Mouse (Mus musculus) kidney, embryonic 16.5 days (tissue): ENCODE measurements at regions not wholly inside any gene's neighbourhood (a gene's known extent, or its start where the extent isn't known, plus 50 kb on each side); places are given as distances from the start of the nearest gene placed in this dataset.
A peak's percentile ranks its signal among the peaks of the same experiment; 100 is the strongest.

Source experiments
- ATAC-seq: fragments of 200-750 bp; cut with Nextera tagmentation; 2 replicates; pipeline ENCODE4 v1.8.0; 2017; ENCODE audit warnings: moderate TSS enrichment; ENCODE audit not compliant: low FRiP score, low TSS enrichment
- H3K27ac ChIP-seq: fragments of 300-500 bp; sonication (generic); 2 replicates; pipeline ENCODE4 v1.5.1; 2014; ENCODE audit warnings: low read length
- H3K27me3 ChIP-seq: fragments of 300-500 bp; sonication (generic); 2 replicates; pipeline ENCODE4 v1.6.1; 2014; ENCODE audit warnings: low read length, control low read depth, mixed read lengths; ENCODE audit not compliant: insufficient read depth
- H3K36me3 ChIP-seq: fragments of 300-500 bp; sonication (generic); 2 replicates; pipeline ENCODE4 v1.6.1; 2014; ENCODE audit warnings: low read length, control low read depth, mixed read lengths; ENCODE audit not compliant: insufficient read depth
- H3K4me1 ChIP-seq: fragments of 300-500 bp; sonication (generic); 2 replicates; pipeline ENCODE4 v1.6.1; 2014; ENCODE audit warnings: low read length, control low read depth, mixed read lengths; ENCODE audit not compliant: insufficient read depth
- H3K4me2 ChIP-seq: fragments of 300-500 bp; sonication (generic); replicated peaks from 2 replicates; pipeline ENCODE4 v1.6.1; 2014; ENCODE audit warnings: low read depth, low read length
- H3K4me3 ChIP-seq: fragments of 300-500 bp; sonication (generic); 2 replicates; pipeline ENCODE4 v1.5.1; 2014; ENCODE audit warnings: mild to moderate bottlenecking, low read length
- H3K9ac ChIP-seq: fragments of 300-500 bp; sonication (generic); replicated peaks from 2 replicates; pipeline ENCODE4 v1.6.1; 2014; ENCODE audit warnings: low read length
- H3K9me3 ChIP-seq: fragments of 300-500 bp; sonication (generic); 2 replicates; pipeline ENCODE4 v1.6.1; 2016; ENCODE audit warnings: low read length, control low read depth
- WGBS: fragments of 180-500 bp; shearing (Covaris S2); extraction: QIAGEN DNeasy Blood & Tissue Kit; methylation state at CpG from one replicate; pipeline ENCODE4 v1.1.7; 2014; 5-methylcytosine and 5-hydroxymethylcytosine counted together

DNA sequence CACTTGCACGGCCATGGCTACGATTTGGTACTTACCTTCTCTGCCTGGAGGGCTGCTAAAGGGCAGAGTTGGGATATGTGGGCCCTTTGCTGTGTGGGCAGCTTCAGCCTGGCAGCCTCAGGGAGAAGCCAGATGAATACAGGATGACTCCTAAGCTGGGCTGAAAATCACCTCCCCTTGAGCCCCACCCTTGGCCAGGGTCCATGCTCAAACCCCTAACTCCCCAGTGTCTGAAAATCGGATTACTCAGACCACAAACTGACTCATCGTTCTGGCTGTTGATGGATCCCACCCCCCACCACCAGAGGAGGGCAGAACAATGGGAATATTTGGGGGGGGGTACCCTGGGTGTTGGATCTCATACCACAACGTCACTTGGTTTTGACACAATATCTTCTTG, 471.6 kb downstream of the Med13l start:
- Histone ChIP-seq H3K36me3 (no peaks in the 10 kb centered on the region), H3K27ac (no peak overlapping the region), H3K4me2 (no peak overlapping the region), H3K9me3 (no peaks in the 10 kb centered on the region), H3K9ac (no peak overlapping the region), H3K4me1 (no peaks in the 10 kb centered on the region), H3K4me3 (no peak overlapping the region), H3K27me3 (no peaks in the 10 kb centered on the region)
- no peak for ATAC-seq
- 86% methylated on average over 5 of the region's 5 CpGs for WGBS

DNA sequence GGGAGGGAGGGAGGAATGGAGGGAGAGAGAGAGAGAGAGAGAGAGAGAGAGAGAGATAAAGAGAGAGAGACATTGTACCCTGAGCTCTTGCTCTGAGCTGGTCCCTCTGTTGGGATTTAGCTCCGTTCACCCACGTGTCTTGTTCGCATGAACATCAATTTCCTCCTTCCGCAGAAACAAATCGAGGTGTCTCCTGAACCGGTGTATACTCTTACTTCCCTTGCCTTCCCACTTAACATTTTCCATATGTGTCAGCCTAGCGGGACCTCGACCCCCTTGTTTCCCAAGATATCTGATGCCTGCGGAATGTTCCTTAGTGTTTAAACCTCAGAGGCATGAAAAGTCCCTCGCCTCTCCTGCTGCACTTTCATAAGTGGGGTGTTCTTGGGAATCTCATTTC, 484.1 kb downstream of the Med13l start:
- Histone ChIP-seq H3K4me1 (no peaks in the 10 kb centered on the region), H3K36me3 (no peaks in the 10 kb centered on the region), H3K9me3 (no peaks in the 10 kb centered on the region), H3K9ac (no peak overlapping the region), H3K27ac (no peak overlapping the region), H3K4me2 (no peak overlapping the region), H3K4me3 (no peak overlapping the region), H3K27me3 (no peaks in the 10 kb centered on the region)
- ATAC-seq: no peak
- 59% methylated on average over 10 of the region's 10 CpGs for WGBS

GRCm38 (mm10) chr5:119047581-119047980, 487.1 kb downstream of the Med13l start:
- no peak overlapping the region for H3K4me2 ChIP-seq
- WGBS: 40% methylated on average over 4 of the region's 4 CpGs
- no peaks in the 10 kb centered on the region for H3K9me3 ChIP-seq
- H3K9ac ChIP-seq: no peak overlapping the region
- ATAC-seq: no peak
- H3K4me1 ChIP-seq: no peaks in the 10 kb centered on the region
- H3K27ac ChIP-seq: no peak overlapping the region
- no peaks in the 10 kb centered on the region for H3K36me3 ChIP-seq
- no peak overlapping the region for H3K4me3 ChIP-seq
- H3K27me3 ChIP-seq: no peaks in the 10 kb centered on the region

GRCm38 (mm10) chr5:119052354-119052996, 492.0 kb downstream of the Med13l start:
- Histone ChIP-seq H3K9me3 (no peaks in the 10 kb centered on the region), H3K4me2 (no peak overlapping the region), H3K4me3 (no peak overlapping the region), H3K4me1 (peaks cover 5% of the 10 kb centered on the region; the same call in 1 of the 2 replicates), H3K9ac (no peak overlapping the region), H3K27ac (no peak overlapping the region), H3K36me3 (no peaks in the 10 kb centered on the region), H3K27me3 (0 out of 2 replicates have a peak, but pooled peaks cover 2% of the 10 kb centered on the region)
- no peak for ATAC-seq
- 25% methylated on average over 11 of the region's 11 CpGs for WGBS

- H3K4me3 ChIP-seq: no peak overlapping the region
- no peak overlapping the region for H3K9ac ChIP-seq
- H3K4me2 ChIP-seq: no peak overlapping the region
- WGBS: 92% methylated on average over 8 of the region's 8 CpGs
- peaks cover 11% of the 10 kb centered on the region for H3K4me1 ChIP-seq
- no peak overlapping the region for H3K27ac ChIP-seq
- no peaks in the 10 kb centered on the region for H3K9me3 ChIP-seq
- ATAC-seq: no peak
- no peaks in the 10 kb centered on the region for H3K36me3 ChIP-seq
- 0 out of 2 replicates have a peak, but pooled peaks cover 2% of the 10 kb centered on the region for H3K27me3 ChIP-seq
Observed at GRCm38 (mm10) chr5:119053738-119054137, 493.3 kb downstream of the Med13l start.

- ATAC-seq: no peak
- no peaks in the 10 kb centered on the region for H3K9me3 ChIP-seq
- H3K27me3 ChIP-seq: 0 out of 2 replicates have a peak, but pooled peaks cover 2% of the 10 kb centered on the region
- no peak overlapping the region for H3K4me2 ChIP-seq
- H3K4me3 ChIP-seq: no peak overlapping the region
- no peaks in the 10 kb centered on the region for H3K36me3 ChIP-seq
- H3K9ac ChIP-seq: no peak overlapping the region
- peaks cover 16% of the 10 kb centered on the region for H3K4me1 ChIP-seq
- H3K27ac ChIP-seq: no peak overlapping the region
- WGBS: 63% methylated on average over 6 of the region's 6 CpGs
Observed at GRCm38 (mm10) chr5:119054393-119054792, 493.9 kb downstream of the Med13l start.

- H3K4me2 ChIP-seq: no peak overlapping the region
Observed at GRCm38 (mm10) chr5:119055430-119055829, 495.0 kb downstream of the Med13l start.

DNA sequence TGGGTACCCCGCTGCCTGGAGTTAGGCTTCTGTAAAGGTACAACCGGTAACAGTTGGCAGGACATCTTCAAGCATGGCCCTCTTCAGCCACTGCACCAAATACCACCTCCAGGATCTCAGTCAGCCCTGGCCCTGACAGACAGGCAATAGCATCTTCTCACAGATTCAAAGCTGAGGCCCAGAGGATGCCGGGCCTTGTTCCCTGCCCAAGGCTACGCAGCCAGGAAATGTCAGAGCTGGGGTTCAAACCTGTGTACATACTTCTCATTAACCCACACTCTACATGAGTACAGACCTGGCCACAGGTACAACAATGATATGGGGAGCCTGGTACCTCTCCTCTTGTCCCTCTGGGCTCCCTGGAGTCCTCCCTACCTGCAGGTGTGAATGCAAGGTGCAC, 497.3 kb downstream of the Med13l start:
- no peak for ATAC-seq
- H3K9ac ChIP-seq: no peak overlapping the region
- no peaks in the 10 kb centered on the region for H3K36me3 ChIP-seq
- H3K9me3 ChIP-seq: no peaks in the 10 kb centered on the region
- peaks cover 16% of the 10 kb centered on the region for H3K4me1 ChIP-seq
- H3K4me3 ChIP-seq: no peak overlapping the region
- 0 out of 2 replicates have a peak, but pooled peaks cover 2% of the 10 kb centered on the region for H3K27me3 ChIP-seq
- 83% methylated on average over 4 of the region's 4 CpGs for WGBS
- peak overlapping the region; percentile 54; the same call in 1 of the 2 replicates for H3K27ac ChIP-seq
- no peak overlapping the region for H3K4me2 ChIP-seq

More at GRCm38 (mm10) chr5:119055430-119055829, 495.0 kb downstream of the Med13l start:
- Histone ChIP-seq H3K27ac (no peak overlapping the region), H3K4me1 (peaks cover 16% of the 10 kb centered on the region), H3K27me3 (0 out of 2 replicates have a peak, but pooled peaks cover 2% of the 10 kb centered on the region), H3K4me3 (no peak overlapping the region), H3K36me3 (no peaks in the 10 kb centered on the region), H3K9ac (no peak overlapping the region), H3K9me3 (no peaks in the 10 kb centered on the region)
- 21% methylated on average over 12 of the region's 12 CpGs for WGBS
- no peak for ATAC-seq

DNA sequence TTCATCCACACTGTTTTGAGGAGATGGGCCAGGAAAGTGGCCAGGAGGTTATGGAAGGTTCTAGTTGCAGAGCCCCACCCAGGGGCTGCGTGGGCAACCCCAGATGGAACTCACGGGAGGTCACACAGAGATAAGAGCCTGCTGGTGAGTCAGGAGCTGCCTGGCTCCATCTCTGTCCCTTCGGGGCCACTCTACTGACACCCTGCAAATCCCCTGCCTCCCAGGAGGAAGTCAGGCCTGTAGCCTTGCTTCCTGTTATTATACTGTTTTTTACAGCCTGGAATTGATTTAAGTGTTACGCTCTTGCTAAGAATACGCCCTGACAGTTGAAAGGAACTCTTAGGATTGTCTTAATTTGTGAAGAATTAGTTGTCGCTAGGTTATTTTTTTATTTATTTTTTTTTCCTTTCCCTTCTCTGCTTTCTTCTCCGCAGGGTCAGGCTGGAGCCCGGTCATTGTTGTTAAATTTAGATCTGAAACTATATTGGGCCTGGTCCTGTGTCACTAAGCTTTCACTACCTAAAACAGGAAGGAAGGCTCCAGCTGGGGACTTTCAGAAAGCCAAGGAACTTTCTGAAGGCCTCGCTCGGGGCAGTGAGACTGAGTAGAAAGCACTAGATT, 497.9 kb downstream of the Med13l start:
- Histone ChIP-seq H3K4me1 (peaks cover 16% of the 10 kb centered on the region), H3K4me2 (no peak overlapping the region), H3K9ac (no peak overlapping the region), H3K4me3 (no peak overlapping the region), H3K36me3 (no peaks in the 10 kb centered on the region), H3K27ac (peak overlapping the region; percentile 69), H3K9me3 (no peaks in the 10 kb centered on the region), H3K27me3 (0 out of 2 replicates have a peak, but pooled peaks cover 2% of the 10 kb centered on the region)
- peak; percentile 71 for ATAC-seq
- WGBS: 40% methylated on average over 10 of the region's 10 CpGs

- H3K27ac ChIP-seq: peak overlapping the region; percentile 69
Observed at GRCm38 (mm10) chr5:119059223-119059622, 498.7 kb downstream of the Med13l start.

More at GRCm38 (mm10) chr5:119059223-119059622, 498.7 kb downstream of the Med13l start:
- 87% methylated on average over 2 of the region's 2 CpGs for WGBS
- 0 out of 2 replicates have a peak, but pooled peaks cover 2% of the 10 kb centered on the region for H3K27me3 ChIP-seq
- no peak overlapping the region for H3K4me2 ChIP-seq
- no peak overlapping the region for H3K4me3 ChIP-seq
- ATAC-seq: no peak
- no peaks in the 10 kb centered on the region for H3K9me3 ChIP-seq
- no peaks in the 10 kb centered on the region for H3K36me3 ChIP-seq
- no peak overlapping the region for H3K9ac ChIP-seq
- peaks cover 16% of the 10 kb centered on the region for H3K4me1 ChIP-seq
